Mouse (Mus musculus): ENCODE results near the gene Tmem165. TPM values are rescaled to one million over a fixed set of nuclear protein-coding genes. Genes with fewer than 3 reads are reported as not detected.

The Tmem165 gene
- 110 and 127 TPM in 2 replicates for polyA plus RNA-seq (2015; fragmentation: Nextera tagmentation; extraction: Ambion mirVana)

- no peaks in the 10 kb centered on the region for H3K27me3 ChIP-seq (ENCODE audit: insufficient read depth, low read length)
- ATAC-seq (replicated peaks; ENCODE audit: low FRiP score, low read depth) = peak; percentile 96
- 1% methylated on average over 59 of the region's 62 CpGs for WGBS
- TF ChIP-seq CTCF (IDR thresholded peaks at IDR 0.05; ENCODE audit: low read depth) = no peak
- H3K9ac ChIP-seq (ENCODE audit: low read depth, low read length) = peak within 1 kb of the TSS; percentile 91
- H3K36me3 ChIP-seq (ENCODE audit: insufficient read depth, low read length) = no peaks in the 10 kb centered on the region
- H3K9me3 ChIP-seq (replicated peaks; ENCODE audit: low read length) = no peaks in the 10 kb centered on the region
- H3K4me2 ChIP-seq (ENCODE audit: low read length) = peak within 1 kb of the TSS; percentile 84
- DNase-seq (ENCODE audit: low spot score) = peak; percentile 96
- peaks cover 13% of the 10 kb centered on the region; the same call in 1 of the 2 replicates for H3K4me1 ChIP-seq (replicated peaks; ENCODE audit: insufficient read depth, low read length)
- H3K4me3 ChIP-seq (replicated peaks; ENCODE audit: low read depth, low read length) = peak within 1 kb of the TSS; percentile 87
- peak within 1 kb of the TSS; percentile 97 for H3K27ac ChIP-seq
Measured at GRCm38 (mm10) chr5:76183750-76184261, at the start of gene Tmem165. Gene Tmem165, plus strand, starts transcription at chr5:76183880.

- Histone ChIP-seq H3K4me2 (ENCODE audit: low read length) (no peak overlapping the region), H3K9me3 (replicated peaks; ENCODE audit: low read length) (no peaks in the 10 kb centered on the region), H3K27me3 (ENCODE audit: insufficient read depth, low read length) (no peaks in the 10 kb centered on the region), H3K27ac (0 out of 2 replicates have a peak overlapping the region, but pooled peaks have one; percentile 1), H3K4me3 (replicated peaks; ENCODE audit: low read depth, low read length) (no peak overlapping the region), H3K4me1 (replicated peaks; ENCODE audit: insufficient read depth, low read length) (0 out of 2 replicates have a peak, but pooled peaks cover 7% of the 10 kb centered on the region), H3K36me3 (ENCODE audit: insufficient read depth, low read length) (no peaks in the 10 kb centered on the region), H3K9ac (ENCODE audit: low read depth, low read length) (no peak overlapping the region)
- DNase-seq (ENCODE audit: low spot score) (peak; percentile 72), ATAC-seq (replicated peaks; ENCODE audit: low FRiP score, low read depth) (no peak)
- TF ChIP-seq CTCF (IDR thresholded peaks at IDR 0.05; ENCODE audit: low read depth) = no peak
- 63% methylated on average over 1 of the region's 1 CpGs for WGBS
Measured at GRCm38 (mm10) chr5:76135644-76136043, 48.0 kb upstream of the Tmem165 start.

DNA sequence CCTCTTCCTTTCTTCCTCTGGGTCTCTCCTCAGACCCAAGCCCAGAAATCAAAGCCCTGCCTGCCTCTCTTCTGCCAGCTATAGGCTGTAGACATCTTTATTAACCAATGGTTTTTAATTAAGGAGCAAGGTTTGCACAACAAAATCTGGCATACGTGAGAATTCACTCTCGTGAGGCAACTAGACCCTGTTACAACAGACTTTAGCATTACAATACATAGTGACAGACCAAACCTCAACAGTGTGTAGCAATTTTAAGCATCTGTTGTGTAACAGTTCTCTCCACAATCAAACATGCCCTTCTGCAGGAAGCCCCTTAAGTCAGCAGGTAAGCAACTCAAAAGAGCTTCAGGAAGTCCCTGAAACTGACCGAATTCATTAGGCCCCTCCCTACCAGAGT, 47.4 kb upstream of the Tmem165 start:
- no peak for TF ChIP-seq CTCF (IDR thresholded peaks at IDR 0.05; ENCODE audit: low read depth)
- Histone ChIP-seq H3K9me3 (replicated peaks; ENCODE audit: low read length) (no peaks in the 10 kb centered on the region), H3K4me1 (replicated peaks; ENCODE audit: insufficient read depth, low read length) (peaks cover 10% of the 10 kb centered on the region; the same call in 1 of the 2 replicates), H3K36me3 (ENCODE audit: insufficient read depth, low read length) (no peaks in the 10 kb centered on the region), H3K27me3 (ENCODE audit: insufficient read depth, low read length) (no peaks in the 10 kb centered on the region), H3K4me2 (ENCODE audit: low read length) (no peak overlapping the region), H3K27ac (0 out of 2 replicates have a peak overlapping the region, but pooled peaks have one; percentile 1), H3K9ac (ENCODE audit: low read depth, low read length) (no peak overlapping the region), H3K4me3 (replicated peaks; ENCODE audit: low read depth, low read length) (no peak overlapping the region)
- ATAC-seq (replicated peaks; ENCODE audit: low FRiP score, low read depth) (no peak), DNase-seq (ENCODE audit: low spot score) (no peak)
- WGBS = 94% methylated on average over 3 of the region's 3 CpGs

DNA sequence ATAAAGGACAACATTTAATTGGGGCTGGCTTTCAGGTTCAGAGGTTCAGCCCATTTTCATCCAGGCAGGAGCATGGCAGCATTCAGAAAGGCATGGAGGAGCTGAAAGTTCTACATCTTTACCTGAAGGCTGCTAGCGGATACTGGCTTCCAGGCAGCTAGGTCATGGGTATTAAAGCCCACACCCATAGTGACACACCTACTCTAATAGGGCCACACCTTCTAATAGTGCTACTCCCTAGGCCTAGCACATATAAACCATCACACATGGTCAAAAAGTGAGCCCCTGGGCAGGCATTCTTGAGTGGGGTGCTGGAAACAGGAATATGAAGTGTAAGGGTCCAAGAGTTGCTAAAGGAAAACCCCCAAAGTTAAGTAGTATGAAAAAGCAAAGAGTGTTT, 46.1 kb upstream of the Tmem165 start:
- no peak overlapping the region for H3K4me3 ChIP-seq (replicated peaks; ENCODE audit: low read depth, low read length)
- no peak overlapping the region for H3K4me2 ChIP-seq (ENCODE audit: low read length)
- no peak for TF ChIP-seq CTCF (IDR thresholded peaks at IDR 0.05; ENCODE audit: low read depth)
- no peaks in the 10 kb centered on the region for H3K27me3 ChIP-seq (ENCODE audit: insufficient read depth, low read length)
- ATAC-seq (replicated peaks; ENCODE audit: low FRiP score, low read depth) = no peak
- WGBS = 96% methylated on average over 1 of the region's 1 CpGs
- peaks cover 12% of the 10 kb centered on the region; the same call in 1 of the 2 replicates for H3K4me1 ChIP-seq (replicated peaks; ENCODE audit: insufficient read depth, low read length)
- no peak for DNase-seq (ENCODE audit: low spot score)
- H3K9me3 ChIP-seq (replicated peaks; ENCODE audit: low read length) = no peaks in the 10 kb centered on the region
- H3K9ac ChIP-seq (ENCODE audit: low read depth, low read length) = no peak overlapping the region
- H3K36me3 ChIP-seq (ENCODE audit: insufficient read depth, low read length) = no peaks in the 10 kb centered on the region
- no peak overlapping the region for H3K27ac ChIP-seq

DNA sequence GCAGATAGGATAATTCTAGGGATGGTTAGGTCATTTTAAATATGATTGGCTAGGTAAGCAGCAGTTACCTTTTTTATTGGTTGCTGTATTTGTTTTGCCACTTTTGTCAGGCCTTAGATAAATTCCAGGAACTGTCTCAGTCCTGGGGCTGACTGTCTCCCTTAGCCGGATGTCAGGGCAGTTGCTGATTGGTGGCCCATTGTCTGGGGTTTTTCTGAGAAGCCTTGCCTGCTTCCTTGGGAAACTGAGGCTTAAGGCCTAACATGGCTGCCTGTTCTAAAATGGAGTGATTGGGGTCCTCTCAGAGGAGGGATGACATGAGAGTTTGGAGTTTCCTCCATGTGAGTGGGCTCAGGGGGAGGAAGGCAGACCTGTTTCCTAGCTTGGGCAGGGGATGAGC, 45.6 kb upstream of the Tmem165 start:
- Histone ChIP-seq H3K4me1 (replicated peaks; ENCODE audit: insufficient read depth, low read length) (peaks cover 12% of the 10 kb centered on the region; the same call in 1 of the 2 replicates), H3K27ac (no peak overlapping the region), H3K4me3 (replicated peaks; ENCODE audit: low read depth, low read length) (no peak overlapping the region), H3K36me3 (ENCODE audit: insufficient read depth, low read length) (no peaks in the 10 kb centered on the region), H3K27me3 (ENCODE audit: insufficient read depth, low read length) (no peaks in the 10 kb centered on the region), H3K4me2 (ENCODE audit: low read length) (no peak overlapping the region), H3K9ac (ENCODE audit: low read depth, low read length) (no peak overlapping the region), H3K9me3 (replicated peaks; ENCODE audit: low read length) (no peaks in the 10 kb centered on the region)
- WGBS = 86% methylated on average over 1 of the region's 1 CpGs
- no peak for TF ChIP-seq CTCF (IDR thresholded peaks at IDR 0.05; ENCODE audit: low read depth)
- ATAC-seq (replicated peaks; ENCODE audit: low FRiP score, low read depth) (no peak), DNase-seq (ENCODE audit: low spot score) (no peak)

- 69% methylated on average over 10 of the region's 10 CpGs for WGBS
- no peaks in the 10 kb centered on the region for H3K27me3 ChIP-seq (ENCODE audit: insufficient read depth, low read length)
- H3K36me3 ChIP-seq (ENCODE audit: insufficient read depth, low read length) = no peaks in the 10 kb centered on the region
- ATAC-seq (replicated peaks; ENCODE audit: low FRiP score, low read depth) (no peak), DNase-seq (ENCODE audit: low spot score) (no peak)
- H3K4me3 ChIP-seq (replicated peaks; ENCODE audit: low read depth, low read length) = no peak overlapping the region
- H3K9ac ChIP-seq (ENCODE audit: low read depth, low read length) = no peak overlapping the region
- TF ChIP-seq CTCF (IDR thresholded peaks at IDR 0.05; ENCODE audit: low read depth) = no peak
- H3K9me3 ChIP-seq (replicated peaks; ENCODE audit: low read length) = no peaks in the 10 kb centered on the region
- H3K27ac ChIP-seq = no peak overlapping the region
- peaks cover 12% of the 10 kb centered on the region; the same call in 1 of the 2 replicates for H3K4me1 ChIP-seq (replicated peaks; ENCODE audit: insufficient read depth, low read length)
- no peak overlapping the region for H3K4me2 ChIP-seq (ENCODE audit: low read length)
Measured at GRCm38 (mm10) chr5:76138512-76138911, 45.2 kb upstream of the Tmem165 start.
